Mouse (Mus musculus) embryonic fibroblast, embryonic 13.5 days (primary cell): Measurements from ENCODE around the gene Ccdc177. TPM values are rescaled to one million over a fixed set of nuclear protein-coding genes. Genes with fewer than 3 reads are reported as not detected.

Source experiments
- H3K27ac ChIP-seq: 2 replicates; pipeline ENCODE4 v1.5.1; 2012; ENCODE audit warnings: low read length, control low read depth, inconsistent platforms; ENCODE audit not compliant: insufficient read depth
- H3K4me1 ChIP-seq: 2 replicates; pipeline ENCODE4 v1.6.1; 2011; ENCODE audit warnings: low read length; ENCODE audit not compliant: control insufficient read depth, insufficient read depth
- H3K4me3 ChIP-seq: 2 replicates; pipeline ENCODE4 v1.5.1; 2011; ENCODE audit warnings: mild to moderate bottlenecking, control low read depth, low read length; ENCODE audit not compliant: insufficient read depth
- CTCF ChIP-seq: IDR thresholded peaks from 2 replicates; pipeline ENCODE4 v1.5.1; 2011; ENCODE audit warnings: mild to moderate bottlenecking, control low read depth, low read length, moderate library complexity, borderline replicate concordance; ENCODE audit not compliant: insufficient read depth
- POLR2A ChIP-seq: IDR thresholded peaks from 2 replicates; pipeline ENCODE4 v1.6.1; 2011; ENCODE audit warnings: low read depth, mild to moderate bottlenecking, control low read depth, low read length, moderate library complexity
- polyA plus RNA-seq: library from polyadenylated mRNA; stranded (reverse); fragments of >200 nt; gene quantifications from 2 replicates; pipeline ENCODE4 v1.2.4, GENCODE M21; 2011; ENCODE audit warnings: low read depth; ENCODE audit not compliant: missing spikeins, insufficient read length

Gene Ccdc177
- polyA plus RNA-seq, 1 experiment: not detected

- no peaks in the 10 kb centered on the region for H3K4me1 ChIP-seq
- no peak overlapping the region for H3K27ac ChIP-seq
- H3K4me3 ChIP-seq: no peak overlapping the region
- TF ChIP-seq POLR2A: no peak
- TF ChIP-seq CTCF: no peak
These were observed 15.9 kb downstream of the Ccdc177 start for GRCm38 (mm10) chr12:80744614-80745013.

GRCm38 (mm10) chr12:80739482-80739881, 21.0 kb downstream of the Ccdc177 start:
- Histone ChIP-seq H3K27ac (no peak overlapping the region), H3K4me3 (no peak overlapping the region), H3K4me1 (no peaks in the 10 kb centered on the region)
- TF ChIP-seq POLR2A: no peak
- 0 out of 2 replicates have a peak, but pooled peaks have one; percentile 28 for TF ChIP-seq CTCF

- TF ChIP-seq POLR2A (no peak), CTCF (no peak)
- Histone ChIP-seq H3K4me3 (no peak overlapping the region), H3K4me1 (no peaks in the 10 kb centered on the region), H3K27ac (no peak overlapping the region)
These were observed 23.2 kb downstream of the Ccdc177 start for GRCm38 (mm10) chr12:80737283-80737600.

DNA sequence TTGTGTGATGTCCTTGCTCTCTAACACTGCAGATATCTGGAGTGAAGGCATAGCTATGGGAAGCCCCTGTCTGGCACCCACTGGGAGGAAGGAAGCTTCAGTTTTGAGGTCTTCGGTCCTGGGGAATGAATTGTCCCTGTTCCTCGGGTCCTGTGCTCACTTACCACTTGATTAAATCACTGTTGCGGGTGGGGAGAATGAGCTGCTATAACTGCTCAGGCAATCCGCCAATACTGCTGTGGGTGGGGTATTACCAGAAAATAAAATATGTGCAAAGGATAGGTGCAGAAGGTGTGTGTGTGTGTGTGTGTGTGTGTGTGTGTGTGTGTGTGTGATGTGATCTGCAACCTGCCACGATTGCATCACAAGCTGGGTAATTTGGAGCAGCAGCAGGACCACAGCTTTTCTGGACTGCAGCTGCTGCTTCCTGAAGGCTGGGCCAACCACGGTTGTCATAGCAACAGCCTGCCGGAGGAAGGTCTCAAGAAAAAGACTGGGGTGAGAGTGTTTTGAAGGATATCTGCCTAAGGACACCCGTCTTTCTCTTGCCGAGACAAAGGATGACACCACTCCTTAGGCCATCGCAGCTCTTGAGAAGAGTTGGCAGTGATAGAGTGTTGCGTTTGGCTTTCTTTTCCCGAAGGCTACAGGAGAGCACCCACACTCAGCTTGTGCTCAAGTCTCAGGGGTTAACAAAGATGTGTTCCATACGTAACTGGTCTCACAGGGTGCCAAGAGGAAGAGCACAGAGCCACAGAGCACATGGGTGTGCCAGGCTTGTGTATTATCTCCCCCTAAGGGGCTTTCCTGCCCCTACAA, 23.8 kb downstream of the Ccdc177 start:
- Histone ChIP-seq H3K27ac (no peak overlapping the region), H3K4me3 (no peak overlapping the region), H3K4me1 (no peaks in the 10 kb centered on the region)
- TF ChIP-seq POLR2A: no peak
- TF ChIP-seq CTCF: no peak

DNA sequence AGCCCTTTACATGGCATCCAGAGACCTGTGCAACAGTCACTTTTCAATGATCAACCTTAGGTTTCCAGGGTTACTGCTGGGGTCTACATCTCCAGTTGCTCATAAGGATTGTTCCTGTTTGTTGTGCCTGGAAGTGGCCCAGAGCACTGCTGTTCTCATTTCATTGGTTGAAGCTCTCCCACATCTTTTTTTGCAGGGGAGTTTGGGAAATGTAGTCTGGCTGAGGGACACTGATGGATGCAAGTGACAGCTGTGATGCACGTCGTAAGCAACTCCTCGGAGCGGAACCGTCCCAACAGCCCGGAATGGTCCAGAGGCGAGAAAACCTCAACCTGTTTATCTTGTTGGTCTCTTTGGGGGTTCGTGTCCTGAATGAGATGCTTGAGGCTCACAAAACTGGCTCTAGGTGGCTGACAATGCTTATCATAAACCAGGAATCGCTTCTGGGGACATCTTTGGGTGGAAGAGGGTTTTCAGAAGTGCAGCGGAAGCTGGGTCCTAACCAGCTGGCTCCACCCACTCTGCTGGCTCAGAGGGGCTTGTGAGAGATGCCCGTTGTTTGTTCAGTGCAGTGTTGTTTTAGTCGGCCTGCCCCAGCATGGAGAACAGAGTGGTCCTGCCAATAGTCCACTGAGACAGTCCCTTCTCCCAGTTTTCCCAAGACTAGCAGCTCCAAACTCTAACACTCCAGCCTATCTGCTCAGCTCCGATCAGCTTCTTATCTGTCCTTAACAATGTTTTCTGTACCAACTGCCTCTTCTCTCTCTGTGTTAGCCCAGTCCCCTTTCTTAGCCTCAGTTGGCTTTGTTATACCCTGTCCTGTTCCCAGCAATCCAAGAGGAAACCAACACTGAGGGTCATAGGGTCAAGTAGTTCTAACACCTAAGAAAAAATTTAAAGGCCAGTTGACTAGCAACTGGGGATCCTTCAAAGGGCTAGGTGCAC, 25.7 kb downstream of the Ccdc177 start:
- no peak overlapping the region for H3K4me3 ChIP-seq
- no peaks in the 10 kb centered on the region for H3K4me1 ChIP-seq
- no peak overlapping the region for H3K27ac ChIP-seq
- TF ChIP-seq POLR2A (no peak), CTCF (no peak)

- TF ChIP-seq POLR2A (no peak), CTCF (peak; percentile 62; the same call in 1 of the 2 replicates)
- Histone ChIP-seq H3K27ac (no peak overlapping the region), H3K4me1 (no peaks in the 10 kb centered on the region), H3K4me3 (no peak overlapping the region)
These were observed 29.9 kb downstream of the Ccdc177 start for GRCm38 (mm10) chr12:80730567-80730966.

- TF ChIP-seq CTCF (no peak), POLR2A (no peak)
- Histone ChIP-seq H3K27ac (no peak overlapping the region), H3K4me3 (no peak overlapping the region), H3K4me1 (no peaks in the 10 kb centered on the region)
These were observed 30.5 kb downstream of the Ccdc177 start for GRCm38 (mm10) chr12:80729758-80730530.

DNA sequence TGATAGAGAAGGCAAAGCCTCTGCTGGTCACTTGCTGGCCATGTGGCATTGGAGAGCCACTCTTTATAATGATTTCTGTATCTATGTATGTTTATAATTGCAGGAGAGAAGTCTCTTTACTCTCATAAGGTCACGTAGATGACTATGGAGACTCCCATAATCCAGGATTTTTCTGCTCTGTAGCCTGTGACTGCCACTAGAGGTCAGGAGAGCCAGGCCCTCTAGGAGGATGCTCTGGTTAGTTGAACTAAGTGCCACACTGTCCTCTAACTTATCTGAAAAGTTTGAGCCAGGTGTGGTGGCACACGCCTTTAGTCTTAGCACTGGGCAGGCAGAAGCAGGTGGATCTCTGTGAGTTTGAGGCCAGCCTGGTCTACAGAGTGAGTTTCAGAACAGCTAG, 31.7 kb downstream of the Ccdc177 start:
- Histone ChIP-seq H3K27ac (no peak overlapping the region), H3K4me3 (no peak overlapping the region), H3K4me1 (no peaks in the 10 kb centered on the region)
- peak; percentile 51; the same call in 1 of the 2 replicates for TF ChIP-seq CTCF
- no peak for TF ChIP-seq POLR2A

DNA sequence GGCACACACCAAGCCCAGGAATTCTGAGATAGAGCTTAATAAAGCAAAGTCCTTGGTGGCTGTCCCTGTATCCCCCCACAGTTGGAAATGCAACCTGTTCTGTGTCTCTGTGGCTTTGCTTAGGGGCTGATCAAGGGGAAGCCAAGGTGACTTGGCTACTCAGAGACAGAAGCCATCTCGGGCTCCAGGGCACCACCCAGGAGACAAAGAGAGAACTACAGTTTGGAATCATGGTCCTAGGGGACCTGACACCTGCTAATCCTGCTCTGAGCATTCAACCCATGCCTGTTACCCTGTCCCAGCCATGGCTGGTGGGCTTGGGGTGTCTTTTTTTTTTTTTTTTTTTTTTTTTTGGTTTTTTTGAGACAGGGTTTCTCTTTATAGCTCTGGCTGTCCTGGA, 32.3 kb downstream of the Ccdc177 start:
- Histone ChIP-seq H3K27ac (no peak overlapping the region), H3K4me3 (no peak overlapping the region), H3K4me1 (no peaks in the 10 kb centered on the region)
- no peak for TF ChIP-seq CTCF
- TF ChIP-seq POLR2A: no peak
